Mouse (Mus musculus): ENCODE results near the gene Armc2. TPM values are rescaled to one million over a fixed set of nuclear protein-coding genes. Genes with fewer than 3 reads are reported as not detected.

Gene Armc2
- polyA plus RNA-seq, 1 experiment from 2014 or later = 9.2 TPM

DNA sequence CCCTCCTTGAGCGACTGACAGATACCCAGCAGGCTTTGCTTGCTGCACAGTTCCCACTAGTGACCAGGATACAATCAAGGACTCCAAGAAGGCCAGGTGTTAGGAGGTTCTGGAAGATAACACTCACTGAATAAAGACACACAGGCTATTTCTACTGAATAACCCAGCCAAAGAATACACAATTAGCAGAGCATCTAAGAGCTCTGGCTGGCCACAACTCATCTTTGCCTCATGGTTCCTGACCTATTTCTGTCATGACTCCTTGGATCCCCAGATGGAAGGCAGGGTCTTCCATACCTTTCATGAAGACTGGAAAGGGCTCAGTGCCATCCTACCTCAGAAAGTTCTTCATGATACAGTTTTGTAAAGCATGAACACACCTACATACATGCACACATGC is 14.2 kb downstream of the Armc2 start:
- no peak overlapping the region for H3K27ac ChIP-seq (ENCODE audit: low read depth, low read length)
- no peak for ATAC-seq
- 85% methylated on average over 1 of the region's 1 CpGs for WGBS

DNA sequence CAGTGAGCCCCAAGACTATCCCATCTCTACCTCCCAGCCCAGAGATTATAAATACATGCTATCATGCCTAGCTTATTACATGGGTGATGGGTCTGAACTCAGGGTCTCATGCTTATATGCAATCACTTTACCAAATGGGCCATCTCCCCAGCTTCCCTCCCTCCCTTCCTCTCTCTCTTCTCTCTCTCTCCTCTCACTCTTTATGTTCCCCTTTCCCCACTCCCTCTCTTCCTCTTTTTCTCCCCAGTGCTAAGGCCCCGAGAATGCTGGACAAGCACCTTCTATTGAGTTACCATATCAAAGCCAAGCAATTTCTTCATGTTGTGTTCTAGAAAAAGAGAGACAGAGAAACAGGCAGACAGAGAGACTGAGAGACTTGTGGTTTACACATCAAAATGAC is 14.7 kb downstream of the Armc2 start:
- no peak overlapping the region for H3K27ac ChIP-seq (ENCODE audit: low read depth, low read length)
- H3K9ac ChIP-seq (ENCODE audit: low read length) = no peak overlapping the region
- WGBS = 75% methylated on average over 1 of the region's 1 CpGs
- H3K9me3 ChIP-seq (replicated peaks; ENCODE audit: control insufficient read depth, low read length) = no peaks in the 10 kb centered on the region
- H3K4me1 ChIP-seq (ENCODE audit: control insufficient read depth, insufficient read depth, low read length) = no peaks in the 10 kb centered on the region
- H3K4me2 ChIP-seq (ENCODE audit: low read length) = no peak overlapping the region
- no peaks in the 10 kb centered on the region for H3K27me3 ChIP-seq (replicated peaks; ENCODE audit: control insufficient read depth, insufficient read depth, low read length)
- no peak for ATAC-seq
- no peak overlapping the region for H3K4me3 ChIP-seq (ENCODE audit: low read depth, low read length)
- H3K36me3 ChIP-seq (ENCODE audit: control insufficient read depth, insufficient read depth, low read length) = no peaks in the 10 kb centered on the region
- DNase-seq (ENCODE audit: low spot score) = no peak

More for the DNA sequence above, 14.2 kb downstream of the Armc2 start:
- Histone ChIP-seq H3K4me3 (ENCODE audit: low read depth, low read length) (no peak overlapping the region), H3K27me3 (replicated peaks; ENCODE audit: control insufficient read depth, insufficient read depth, low read length) (no peaks in the 10 kb centered on the region), H3K9ac (ENCODE audit: low read length) (no peak overlapping the region), H3K9me3 (replicated peaks; ENCODE audit: control insufficient read depth, low read length) (no peaks in the 10 kb centered on the region), H3K4me2 (ENCODE audit: low read length) (no peak overlapping the region), H3K4me1 (ENCODE audit: control insufficient read depth, insufficient read depth, low read length) (no peaks in the 10 kb centered on the region), H3K36me3 (ENCODE audit: control insufficient read depth, insufficient read depth, low read length) (no peaks in the 10 kb centered on the region)
- no peak for DNase-seq (ENCODE audit: low spot score)

DNA sequence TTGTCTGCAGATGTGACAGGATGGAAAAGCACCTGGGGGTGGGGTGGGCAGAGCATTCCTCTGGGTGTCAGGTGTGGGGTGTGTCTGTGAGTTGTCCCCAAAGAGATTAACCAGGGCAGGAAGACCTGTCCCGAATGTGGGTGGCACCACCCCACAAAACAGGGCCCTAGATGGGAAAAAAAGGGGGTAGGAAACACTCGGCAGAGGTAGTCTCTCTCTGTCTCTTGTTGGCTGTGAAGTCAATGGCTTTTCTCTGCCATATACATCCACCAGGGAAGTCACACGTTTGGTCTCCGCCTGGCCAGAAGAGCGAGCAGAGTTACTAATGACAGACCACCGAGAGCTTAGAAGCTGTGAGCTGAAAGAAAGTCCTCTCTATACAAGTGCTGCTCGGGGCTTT is 15.8 kb downstream of the Armc2 start:
- WGBS = 73% methylated on average over 7 of the region's 7 CpGs
- Histone ChIP-seq H3K36me3 (ENCODE audit: control insufficient read depth, insufficient read depth, low read length) (no peaks in the 10 kb centered on the region), H3K4me2 (ENCODE audit: low read length) (no peak overlapping the region), H3K9ac (ENCODE audit: low read length) (no peak overlapping the region), H3K27me3 (replicated peaks; ENCODE audit: control insufficient read depth, insufficient read depth, low read length) (no peaks in the 10 kb centered on the region), H3K27ac (ENCODE audit: low read depth, low read length) (no peak overlapping the region), H3K4me3 (ENCODE audit: low read depth, low read length) (no peak overlapping the region), H3K4me1 (ENCODE audit: control insufficient read depth, insufficient read depth, low read length) (no peaks in the 10 kb centered on the region), H3K9me3 (replicated peaks; ENCODE audit: control insufficient read depth, low read length) (no peaks in the 10 kb centered on the region)
- ATAC-seq (no peak), DNase-seq (ENCODE audit: low spot score) (no peak)

DNA sequence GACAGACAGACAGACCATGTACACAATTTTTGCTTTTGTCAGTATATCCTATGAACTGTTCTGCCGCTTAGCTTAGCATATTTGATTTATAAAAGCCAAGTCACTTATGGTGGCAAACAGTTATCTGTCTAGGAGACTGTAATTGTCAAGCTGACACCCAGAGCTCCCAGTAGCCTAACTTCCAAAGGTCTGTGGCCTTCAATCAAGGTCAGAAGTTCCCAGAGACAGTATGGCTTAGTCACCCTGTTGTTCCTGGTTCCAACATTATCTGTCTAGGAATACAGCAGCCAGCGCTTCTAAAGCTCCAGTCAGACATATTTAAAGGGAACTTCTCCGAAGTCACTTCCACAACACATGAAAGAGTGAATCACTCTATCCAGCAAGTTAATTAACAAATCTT is 17.0 kb downstream of the Armc2 start:
- no peak overlapping the region for H3K9ac ChIP-seq (ENCODE audit: low read length)
- no peak for DNase-seq (ENCODE audit: low spot score)
- no peak overlapping the region for H3K4me3 ChIP-seq (ENCODE audit: low read depth, low read length)
- H3K27me3 ChIP-seq (replicated peaks; ENCODE audit: control insufficient read depth, insufficient read depth, low read length) = no peaks in the 10 kb centered on the region
- H3K4me2 ChIP-seq (ENCODE audit: low read length) = no peak overlapping the region
- no peak overlapping the region for H3K27ac ChIP-seq (ENCODE audit: low read depth, low read length)
- 92% methylated on average over 3 of the region's 3 CpGs for WGBS
- ATAC-seq = no peak
- no peaks in the 10 kb centered on the region for H3K4me1 ChIP-seq (ENCODE audit: control insufficient read depth, insufficient read depth, low read length)
- H3K9me3 ChIP-seq (replicated peaks; ENCODE audit: control insufficient read depth, low read length) = no peaks in the 10 kb centered on the region
- no peaks in the 10 kb centered on the region for H3K36me3 ChIP-seq (ENCODE audit: control insufficient read depth, insufficient read depth, low read length)

DNA sequence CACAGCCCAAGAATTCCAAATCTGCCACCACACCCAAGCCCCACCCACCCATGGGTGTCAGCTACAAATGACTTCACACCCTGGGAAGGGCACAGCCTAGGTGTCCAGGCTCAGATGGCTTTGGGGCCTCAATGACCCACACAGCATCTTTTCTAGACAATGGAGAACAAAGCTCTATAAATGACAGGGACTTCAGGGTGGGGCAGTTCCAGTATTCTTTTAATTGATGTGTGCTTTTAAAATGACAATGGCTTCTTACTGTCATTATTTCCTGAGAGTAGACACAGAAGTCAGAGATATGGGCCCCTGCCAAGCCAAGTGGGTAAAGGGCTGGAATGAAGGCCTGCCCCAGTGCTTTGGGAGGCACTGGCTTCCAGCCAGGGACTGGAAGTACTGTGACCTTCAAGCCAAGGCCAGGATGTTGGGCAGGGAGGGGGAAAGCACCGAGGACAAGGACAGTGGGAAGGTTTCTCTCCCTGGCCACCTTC is 20.5 kb downstream of the Armc2 start:
- no peak overlapping the region for H3K9ac ChIP-seq (ENCODE audit: low read length)
- H3K4me2 ChIP-seq (ENCODE audit: low read length) = no peak overlapping the region
- no peaks in the 10 kb centered on the region for H3K36me3 ChIP-seq (ENCODE audit: control insufficient read depth, insufficient read depth, low read length)
- H3K4me1 ChIP-seq (ENCODE audit: control insufficient read depth, insufficient read depth, low read length) = no peaks in the 10 kb centered on the region
- H3K27ac ChIP-seq (ENCODE audit: low read depth, low read length) = no peak overlapping the region
- no peaks in the 10 kb centered on the region for H3K27me3 ChIP-seq (replicated peaks; ENCODE audit: control insufficient read depth, insufficient read depth, low read length)
- H3K9me3 ChIP-seq (replicated peaks; ENCODE audit: control insufficient read depth, low read length) = no peaks in the 10 kb centered on the region
- DNase-seq (ENCODE audit: low spot score) = no peak
- no peak overlapping the region for H3K4me3 ChIP-seq (ENCODE audit: low read depth, low read length)
- no peak for ATAC-seq
- WGBS = 86% methylated on average over 1 of the region's 1 CpGs

DNA sequence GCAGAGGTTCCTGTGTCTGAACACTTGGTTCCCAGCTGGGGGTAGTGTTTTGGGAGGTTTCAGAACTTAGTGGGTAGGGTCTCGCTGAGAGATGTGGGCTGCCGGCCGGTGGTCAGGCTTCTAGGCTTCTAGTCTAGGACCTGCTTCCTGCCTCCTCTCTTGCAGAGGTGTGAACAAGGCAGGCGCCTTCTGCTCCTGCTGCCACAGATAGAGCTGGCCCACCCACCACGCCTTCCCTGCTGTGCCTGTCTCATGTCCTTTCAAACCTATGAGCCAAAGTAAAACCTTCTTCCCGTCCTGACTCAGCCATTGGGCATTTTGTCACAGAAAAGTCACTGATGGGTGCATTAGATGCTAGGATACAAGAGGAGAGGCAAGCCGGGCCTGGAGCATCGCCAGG is 22.1 kb downstream of the Armc2 start:
- Histone ChIP-seq H3K36me3 (ENCODE audit: control insufficient read depth, insufficient read depth, low read length) (no peaks in the 10 kb centered on the region), H3K9me3 (replicated peaks; ENCODE audit: control insufficient read depth, low read length) (no peaks in the 10 kb centered on the region), H3K4me1 (ENCODE audit: control insufficient read depth, insufficient read depth, low read length) (no peaks in the 10 kb centered on the region), H3K4me2 (ENCODE audit: low read length) (no peak overlapping the region), H3K9ac (ENCODE audit: low read length) (no peak overlapping the region), H3K27ac (ENCODE audit: low read depth, low read length) (no peak overlapping the region), H3K4me3 (ENCODE audit: low read depth, low read length) (no peak overlapping the region), H3K27me3 (replicated peaks; ENCODE audit: control insufficient read depth, insufficient read depth, low read length) (no peaks in the 10 kb centered on the region)
- WGBS = 74% methylated on average over 8 of the region's 8 CpGs
- DNase-seq (ENCODE audit: low spot score) = no peak
- ATAC-seq = no peak

DNA sequence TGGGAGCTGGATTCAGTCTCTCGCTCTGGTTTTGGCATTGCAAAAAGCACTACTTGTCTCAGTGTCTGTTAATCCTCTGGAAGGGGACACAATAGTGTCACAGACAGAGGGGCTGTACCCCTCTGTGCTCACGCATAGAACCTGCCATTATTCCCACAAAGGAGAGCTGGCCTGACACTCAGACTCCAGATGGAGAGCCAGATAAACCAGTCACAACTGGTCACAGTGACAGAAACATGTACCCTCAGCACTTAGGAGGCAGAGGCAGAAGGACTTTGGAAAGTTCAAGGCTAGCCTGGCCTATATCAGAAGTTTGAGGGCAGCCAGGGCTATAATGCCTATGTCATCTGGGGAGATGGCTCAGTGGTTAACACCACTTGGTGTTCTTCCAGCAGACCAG is 23.2 kb downstream of the Armc2 start:
- DNase-seq (ENCODE audit: low spot score) (no peak), ATAC-seq (no peak)
- H3K36me3 ChIP-seq (ENCODE audit: control insufficient read depth, insufficient read depth, low read length) = no peaks in the 10 kb centered on the region
- H3K4me2 ChIP-seq (ENCODE audit: low read length) = no peak overlapping the region
- WGBS = 11% methylated on average over 2 of the region's 2 CpGs
- H3K4me3 ChIP-seq (ENCODE audit: low read depth, low read length) = no peak overlapping the region
- H3K27ac ChIP-seq (ENCODE audit: low read depth, low read length) = no peak overlapping the region
- H3K9ac ChIP-seq (ENCODE audit: low read length) = no peak overlapping the region
- H3K4me1 ChIP-seq (ENCODE audit: control insufficient read depth, insufficient read depth, low read length) = no peaks in the 10 kb centered on the region
- no peaks in the 10 kb centered on the region for H3K27me3 ChIP-seq (replicated peaks; ENCODE audit: control insufficient read depth, insufficient read depth, low read length)
- H3K9me3 ChIP-seq (replicated peaks; ENCODE audit: control insufficient read depth, low read length) = no peaks in the 10 kb centered on the region

DNA sequence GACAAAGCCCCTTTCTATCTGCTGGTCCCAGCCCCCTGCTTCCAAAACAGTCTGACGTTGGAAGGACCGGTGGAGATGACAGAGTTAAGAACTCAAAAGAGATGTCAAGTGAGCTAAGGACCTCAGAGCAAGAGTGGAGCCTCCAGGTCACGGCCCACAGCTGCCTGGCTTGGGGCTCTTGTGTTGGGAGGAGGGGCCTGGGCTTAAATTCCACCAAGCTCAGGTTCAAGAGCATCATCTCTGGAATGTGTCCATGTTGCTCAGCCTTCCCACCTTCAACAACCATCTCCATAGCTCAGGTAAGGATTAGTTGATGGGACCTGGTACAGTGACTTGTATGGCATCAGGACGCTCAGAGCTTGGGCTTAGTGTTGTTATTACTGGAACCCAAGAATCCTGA is 23.7 kb downstream of the Armc2 start:
- 39% methylated on average over 4 of the region's 4 CpGs for WGBS
- H3K9ac ChIP-seq (ENCODE audit: low read length) = no peak overlapping the region

DNA sequence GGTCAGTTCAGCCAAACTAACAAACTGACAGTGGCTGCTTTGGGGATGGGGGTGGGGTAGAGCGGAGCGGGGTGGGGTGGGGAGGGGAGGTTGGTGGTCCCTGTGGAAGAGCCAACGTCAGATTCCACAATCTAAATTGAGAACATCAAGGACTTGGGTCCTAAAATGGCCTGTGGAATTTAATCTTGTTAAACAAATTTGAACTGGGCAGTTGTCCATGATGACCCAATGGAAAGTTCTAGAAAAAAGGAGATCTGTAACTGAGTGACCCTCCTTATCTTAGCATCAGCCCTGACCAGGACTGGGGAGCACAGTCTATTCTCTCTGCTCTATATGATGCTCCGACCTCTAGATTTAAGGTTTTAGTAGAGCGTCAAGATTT is 26.2 kb downstream of the Armc2 start:
- Histone ChIP-seq H3K36me3 (ENCODE audit: control insufficient read depth, insufficient read depth, low read length) (no peaks in the 10 kb centered on the region), H3K27me3 (replicated peaks; ENCODE audit: control insufficient read depth, insufficient read depth, low read length) (no peaks in the 10 kb centered on the region), H3K27ac (ENCODE audit: low read depth, low read length) (no peak overlapping the region), H3K9me3 (replicated peaks; ENCODE audit: control insufficient read depth, low read length) (no peaks in the 10 kb centered on the region), H3K9ac (ENCODE audit: low read length) (no peak overlapping the region), H3K4me1 (ENCODE audit: control insufficient read depth, insufficient read depth, low read length) (no peaks in the 10 kb centered on the region), H3K4me2 (ENCODE audit: low read length) (no peak overlapping the region), H3K4me3 (ENCODE audit: low read depth, low read length) (no peak overlapping the region)
- WGBS = 70% methylated on average over 5 of the region's 5 CpGs
- ATAC-seq (no peak), DNase-seq (ENCODE audit: low spot score) (no peak)

More for the DNA sequence above, 23.7 kb downstream of the Armc2 start:
- DNase-seq (ENCODE audit: low spot score) = no peak
- Histone ChIP-seq H3K4me2 (ENCODE audit: low read length) (no peak overlapping the region), H3K36me3 (ENCODE audit: control insufficient read depth, insufficient read depth, low read length) (no peaks in the 10 kb centered on the region), H3K9me3 (replicated peaks; ENCODE audit: control insufficient read depth, low read length) (no peaks in the 10 kb centered on the region), H3K4me3 (ENCODE audit: low read depth, low read length) (no peak overlapping the region), H3K27me3 (replicated peaks; ENCODE audit: control insufficient read depth, insufficient read depth, low read length) (no peaks in the 10 kb centered on the region), H3K27ac (ENCODE audit: low read depth, low read length) (no peak overlapping the region), H3K4me1 (ENCODE audit: control insufficient read depth, insufficient read depth, low read length) (no peaks in the 10 kb centered on the region)
- no peak for ATAC-seq
